Mouse (Mus musculus) large intestine, adult 2 months (tissue): ENCODE results near the gene Syne3. TPM values are rescaled to one million over a fixed set of nuclear protein-coding genes. Genes with fewer than 3 reads are reported as not detected.

ENCODE experiments used
- DNase-seq: peaks from one replicate; pipeline ENCODE4 v3.0.0-alpha.2; 2012; ENCODE audit warnings: low read depth, low spot score
- WGBS: fragments of 180-500 bp; shearing (Covaris S2); methylation state at CpG from one replicate; pipeline ENCODE4 v1.1.7; 2018; 5-methylcytosine and 5-hydroxymethylcytosine counted together
- polyA plus RNA-seq: library from polyadenylated mRNA; depleted of rRNA; stranded (reverse); fragments of >200 nt; gene quantifications from 2 replicates; pipeline ENCODE4 v1.2.3, GENCODE M21; 2012

The Syne3 gene
- polyA plus RNA-seq, 1 experiment: 0.73 TPM

- no peak for DNase-seq
These were observed 101.4 kb downstream of the Syne3 start for GRCm38 (mm10) chr12:104908024-104908781.

DNA sequence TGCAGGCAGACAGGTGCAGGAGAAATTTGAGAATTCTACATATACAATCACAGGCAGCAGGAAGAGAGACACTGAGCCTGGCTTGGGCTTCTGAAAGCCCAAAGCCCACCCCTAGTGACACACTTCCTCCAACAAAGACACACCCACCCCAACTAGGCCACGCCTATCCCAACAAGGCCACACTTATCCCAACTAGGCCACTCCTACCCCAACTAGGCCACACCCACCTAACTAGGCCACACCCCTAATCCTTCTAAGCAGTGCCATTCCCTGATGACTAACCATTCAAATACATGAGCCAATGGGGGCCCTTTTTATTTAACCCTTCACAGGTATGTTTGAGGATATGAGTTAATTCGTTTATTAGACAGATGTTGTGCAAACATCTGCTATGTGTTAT, 102.5 kb downstream of the Syne3 start:
- WGBS: 92% methylated on average over 2 of the region's 2 CpGs

More at GRCm38 (mm10) chr12:104908024-104908781, 101.4 kb downstream of the Syne3 start:
- WGBS: 56% methylated on average over 15 of the region's 15 CpGs

DNA sequence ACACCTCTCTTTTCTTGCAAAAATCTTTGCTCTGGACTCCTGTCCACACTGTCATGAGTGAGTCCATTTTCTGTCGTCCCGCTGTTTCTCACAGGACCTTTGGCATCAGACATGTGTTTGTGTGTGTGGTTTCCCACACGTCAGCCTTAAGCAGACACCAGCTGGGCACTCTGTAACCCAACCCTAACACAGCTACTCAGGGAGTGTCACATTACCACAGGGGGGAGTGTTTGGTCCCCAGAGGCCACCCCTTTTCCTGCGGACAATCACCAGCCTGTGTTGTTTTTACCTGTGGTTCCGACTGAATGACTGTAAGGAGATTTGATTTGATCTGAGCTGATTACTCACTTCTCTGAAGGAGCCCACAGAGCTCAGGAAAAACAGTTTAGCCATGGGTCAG, 105.5 kb downstream of the Syne3 start:
- WGBS: 9% methylated on average over 5 of the region's 5 CpGs
- DNase-seq: no peak

More for the DNA sequence above, 102.5 kb downstream of the Syne3 start:
- DNase-seq: no peak

- 58% methylated on average over 13 of the region's 13 CpGs for WGBS
- no peak for DNase-seq
These were observed 107.1 kb downstream of the Syne3 start for GRCm38 (mm10) chr12:104902392-104903053.

GRCm38 (mm10) chr12:104901320-104901719, 108.3 kb downstream of the Syne3 start:
- WGBS: 45% methylated on average over 8 of the region's 8 CpGs
- DNase-seq: no peak

- 56% methylated on average over 3 of the region's 3 CpGs for WGBS
- DNase-seq: no peak
These were observed 109.8 kb downstream of the Syne3 start for GRCm38 (mm10) chr12:104899835-104900234.

DNA sequence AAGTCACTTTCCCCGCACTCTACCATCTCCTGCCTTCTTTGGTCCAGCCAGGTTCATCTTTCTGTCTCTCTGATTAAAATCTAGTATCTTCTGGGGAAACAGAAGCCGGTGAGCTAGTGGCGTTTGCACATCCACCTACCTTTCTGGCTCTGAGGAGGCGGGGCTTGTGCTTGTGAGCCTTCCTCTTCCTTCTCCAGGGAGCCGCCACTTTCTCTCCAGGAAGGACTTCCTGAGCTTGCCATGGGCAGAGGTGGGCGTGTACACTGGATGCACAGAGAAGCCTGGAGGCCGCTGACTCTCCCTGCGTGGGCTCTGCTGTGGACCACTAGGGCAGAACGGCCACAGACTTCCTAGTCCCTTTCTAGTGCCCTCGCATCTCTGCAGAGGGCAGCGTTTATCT, 110.4 kb downstream of the Syne3 start:
- 34% methylated on average over 11 of the region's 11 CpGs for WGBS
- no peak for DNase-seq

GRCm38 (mm10) chr12:104898718-104899117, 110.9 kb downstream of the Syne3 start:
- WGBS: 65% methylated on average over 9 of the region's 9 CpGs
- no peak for DNase-seq

DNA sequence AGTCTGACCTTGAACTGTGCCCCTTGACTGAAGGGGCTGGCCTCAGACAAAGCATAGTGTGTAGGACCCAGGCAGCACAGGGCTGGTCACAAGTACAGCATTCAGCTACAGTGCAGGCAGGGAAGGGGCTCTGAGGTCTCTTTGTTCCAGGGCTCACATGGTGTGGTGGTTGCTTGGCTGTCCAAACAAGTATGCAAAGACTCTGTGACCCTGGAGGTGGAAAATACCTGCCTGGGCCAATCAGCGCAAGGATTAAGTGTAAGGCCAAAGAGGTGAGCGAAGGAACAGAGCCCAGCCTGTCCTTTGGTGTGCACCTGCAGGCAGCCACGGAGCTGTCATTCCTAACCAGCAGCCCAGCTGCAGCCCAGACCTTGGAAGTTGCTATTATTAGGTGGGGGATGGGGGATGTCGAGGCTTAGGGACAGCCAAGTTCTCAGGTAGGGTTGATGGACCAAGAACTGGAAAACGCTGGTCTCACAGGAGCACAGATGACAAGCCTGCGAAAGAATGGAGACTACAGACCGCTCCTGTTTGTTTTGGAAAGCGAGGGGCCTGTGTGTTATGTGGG, 112.5 kb downstream of the Syne3 start:
- WGBS: 75% methylated on average over 8 of the region's 8 CpGs
- DNase-seq: no peak

DNA sequence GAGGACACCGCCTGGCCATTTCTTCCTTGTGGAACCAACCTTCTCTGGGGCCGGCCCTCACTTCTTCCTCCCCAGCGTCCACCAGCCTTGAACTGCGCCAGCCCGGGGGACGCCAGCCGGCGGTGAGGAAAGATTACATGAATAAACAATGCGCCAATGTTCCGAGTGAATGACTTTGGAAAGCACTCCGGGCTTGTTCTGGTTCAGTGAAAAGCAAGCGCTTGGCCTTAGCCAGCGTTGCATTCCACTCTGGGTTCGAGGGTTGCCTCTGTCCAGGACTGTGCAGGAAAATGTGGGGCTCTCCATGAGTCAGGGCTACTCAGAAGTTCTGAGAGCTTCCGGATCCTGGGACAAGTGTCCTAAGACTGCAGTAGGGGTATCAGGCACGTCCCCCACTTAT, 113.0 kb downstream of the Syne3 start:
- no peak for DNase-seq
- 57% methylated on average over 16 of the region's 16 CpGs for WGBS

GRCm38 (mm10) chr12:104892245-104892644, 117.4 kb downstream of the Syne3 start:
- WGBS: 87% methylated on average over 3 of the region's 3 CpGs
- DNase-seq: no peak

DNA sequence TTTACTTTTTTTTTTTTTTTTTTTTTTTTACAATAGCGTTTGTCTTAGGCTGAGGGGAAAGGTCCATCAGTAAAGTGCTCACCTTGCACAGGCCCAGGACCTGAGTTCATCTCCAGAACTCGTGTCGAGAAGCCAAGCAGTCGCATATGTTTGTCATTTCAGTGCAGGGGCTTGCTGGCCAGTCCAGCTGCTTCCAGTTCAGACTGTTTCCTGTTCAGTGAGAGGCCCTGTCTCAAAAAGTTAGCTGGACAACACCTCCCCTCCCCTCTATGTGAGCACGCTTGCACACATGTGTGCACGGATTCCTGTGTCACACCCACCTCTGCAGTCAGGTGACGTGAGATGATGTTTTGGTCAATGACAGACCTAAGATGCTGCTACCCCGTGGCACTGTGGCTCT, 119.5 kb downstream of the Syne3 start:
- WGBS: 79% methylated on average over 8 of the region's 8 CpGs

GRCm38 (mm10) chr12:104886104-104886503, 123.5 kb downstream of the Syne3 start:
- 91% methylated on average over 7 of the region's 7 CpGs for WGBS
- DNase-seq: no peak

More for the DNA sequence above, 119.5 kb downstream of the Syne3 start:
- no peak for DNase-seq

DNA sequence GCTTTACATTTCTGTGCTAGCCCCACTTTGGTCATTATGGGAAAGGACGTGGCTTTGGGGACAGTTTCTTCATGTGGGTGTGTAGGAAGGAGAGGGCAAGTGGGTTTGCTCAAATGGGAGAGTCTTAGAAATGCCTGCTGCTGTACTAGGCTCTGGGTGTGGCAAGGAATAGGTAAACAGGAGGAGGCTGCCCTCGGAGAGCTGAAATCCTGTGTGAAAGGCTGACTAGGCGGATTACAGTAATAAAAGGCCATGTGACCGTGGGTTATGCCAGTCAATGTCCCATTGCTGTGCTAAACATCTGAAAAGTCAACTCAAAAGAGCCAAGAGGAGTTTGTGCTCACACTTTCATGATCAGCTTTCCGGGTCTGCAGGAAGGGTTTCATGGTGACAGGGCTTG, 127.1 kb downstream of the Syne3 start:
- DNase-seq: peak; percentile 89
- WGBS: 17% methylated on average over 5 of the region's 5 CpGs

- no peak for DNase-seq
- 28% methylated on average over 2 of the region's 2 CpGs for WGBS
These were observed 127.5 kb downstream of the Syne3 start for GRCm38 (mm10) chr12:104882061-104882460.

- WGBS: 28% methylated on average over 4 of the region's 4 CpGs
- DNase-seq: peak; percentile 95
These were observed 128.0 kb downstream of the Syne3 start for GRCm38 (mm10) chr12:104881518-104882060.

GRCm38 (mm10) chr12:104880367-104880766, 129.2 kb downstream of the Syne3 start:
- 83% methylated on average over 12 of the region's 12 CpGs for WGBS
- no peak for DNase-seq
